Mouse (Mus musculus): ENCODE measurements at regions not wholly inside any gene's neighbourhood (a gene's known extent, or its start where the extent isn't known, plus 50 kb on each side); places are given as distances from the start of the nearest gene placed in this dataset.

GRCm38 (mm10) chr13:47811711-47812415 lies 449.2 kb upstream of the Id4 start:
- TF ChIP-seq CTCF (IDR thresholded peaks at IDR 0.05; ENCODE audit: extremely low read depth, insufficient read length, insufficient replicate concordance, low read depth, low read length) (no peak), POLR2A (IDR thresholded peaks at IDR 0.05; ENCODE audit: low read depth, low read length) (no peak)

Data from small intestine, adult 2 months (tissue).